Mouse (Mus musculus) kidney, adult 2 months (tissue): ENCODE data around the gene Myh7b.

ENCODE experiments used
- CTCF ChIP-seq: fragments of 200-500 bp; conservative IDR thresholded peaks from 2 replicates; pipeline ENCODE4 v1.5.1; 2011; ENCODE audit warnings: low read depth, mild to moderate bottlenecking, control low read depth, low read length, moderate library complexity, mixed read lengths; ENCODE audit not compliant: insufficient read depth, insufficient read length
- POLR2A ChIP-seq: fragments of 200-500 bp; IDR thresholded peaks from one replicate; pipeline ENCODE4 v1.6.1; 2011; ENCODE audit warnings: low read depth, low read length, control low read depth

DNA sequence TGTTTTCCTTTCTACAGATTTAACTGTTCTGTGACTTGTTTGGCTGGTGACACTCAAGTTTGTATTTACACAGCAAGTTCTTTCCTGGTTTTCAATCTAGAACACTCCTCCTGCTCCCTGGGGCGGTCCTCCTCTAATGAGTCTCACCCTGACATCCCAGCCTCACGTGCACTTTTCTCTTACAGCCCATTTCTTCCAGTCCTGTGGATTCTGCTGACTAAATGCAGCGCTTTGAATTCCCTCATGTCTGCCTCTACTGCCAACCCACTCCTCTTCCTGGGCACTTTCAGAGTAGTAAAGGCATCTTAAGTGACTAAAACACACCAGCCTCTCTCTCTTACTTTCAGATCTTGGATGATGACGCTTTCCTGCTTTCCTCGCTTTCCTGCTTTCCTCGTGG lies 19.3 kb upstream of the Myh7b start:
- TF ChIP-seq CTCF (no peak), POLR2A (no peak)
